Mouse (Mus musculus) stomach, postnatal 0 days (tissue): ENCODE data around the gene Tyk2. TPM values are rescaled to one million over a fixed set of nuclear protein-coding genes. Genes with fewer than 3 reads are reported as not detected.

Source experiments
- ATAC-seq: fragments of 200-750 bp; cut with Nextera tagmentation; 2 replicates; pipeline ENCODE4 v1.8.0; 2017; ENCODE audit not compliant: low FRiP score, low TSS enrichment
- DNase-seq: peaks from one replicate; pipeline ENCODE4 v3.0.0-alpha.2; 2016; ENCODE audit warnings: low spot score
- H3K27ac ChIP-seq: fragments of 300-500 bp; sonication (generic); replicated peaks from 2 replicates; pipeline ENCODE4 v1.5.1; 2014; ENCODE audit warnings: mild to moderate bottlenecking, control low read depth
- H3K27me3 ChIP-seq: fragments of 300-500 bp; sonication (generic); 2 replicates; pipeline ENCODE4 v1.6.1; 2014; ENCODE audit warnings: low read length; ENCODE audit not compliant: control insufficient read depth, insufficient read depth
- H3K36me3 ChIP-seq: fragments of 300-500 bp; sonication (generic); 2 replicates; pipeline ENCODE4 v1.6.1; 2014; ENCODE audit warnings: low read length, mixed read lengths; ENCODE audit not compliant: control insufficient read depth, insufficient read depth
- H3K4me1 ChIP-seq: fragments of 300-500 bp; sonication (generic); replicated peaks from 2 replicates; pipeline ENCODE4 v1.6.1; 2014; ENCODE audit warnings: antibody characterized with exemption; ENCODE audit not compliant: control insufficient read depth, insufficient read depth
- H3K4me2 ChIP-seq: fragments of 300-500 bp; sonication (generic); replicated peaks from 2 replicates; pipeline ENCODE4 v1.6.1; 2014; ENCODE audit warnings: low read depth, mild to moderate bottlenecking, control low read depth, moderate library complexity
- H3K4me3 ChIP-seq: fragments of 300-500 bp; sonication (generic); 2 replicates; pipeline ENCODE4 v1.5.1; 2014; ENCODE audit warnings: low read depth, low read length, control low read depth
- H3K9ac ChIP-seq: fragments of 300-500 bp; sonication (generic); 2 replicates; pipeline ENCODE4 v1.6.1; 2014; ENCODE audit warnings: mild to moderate bottlenecking, low read length, control low read depth, mixed read lengths
- H3K9me3 ChIP-seq: fragments of 300-500 bp; sonication (generic); 2 replicates; pipeline ENCODE4 v1.6.1; 2016; ENCODE audit warnings: low read length; ENCODE audit not compliant: control insufficient read depth
- CTCF ChIP-seq: IDR thresholded peaks from 2 replicates; pipeline ENCODE4 v1.5.1; 2016; ENCODE audit warnings: antibody characterized with exemption, low read depth, mild to moderate bottlenecking, moderate library complexity
- EP300 ChIP-seq: optimal IDR thresholded peaks from 2 replicates; pipeline ENCODE3; 2016; ENCODE audit warnings: antibody characterized with exemption
- WGBS: fragments of 180-500 bp; shearing (Covaris S2); extraction: QIAGEN DNeasy Blood & Tissue Kit; methylation state at CpG from one replicate; pipeline ENCODE4 v1.1.7; 2014; 5-methylcytosine and 5-hydroxymethylcytosine counted together
- polyA plus RNA-seq: library from polyadenylated mRNA; unstranded; fragments of >200 nt; fragmentation: Nextera tagmentation; extraction: Ambion mirVana; gene quantifications from 2 replicates; pipeline ENCODE4 v1.2.1, GENCODE M21; 2015

Gene Tyk2
- polyA plus RNA-seq, 1 experiment from 2014 or later: 6.8 TPM

DNA sequence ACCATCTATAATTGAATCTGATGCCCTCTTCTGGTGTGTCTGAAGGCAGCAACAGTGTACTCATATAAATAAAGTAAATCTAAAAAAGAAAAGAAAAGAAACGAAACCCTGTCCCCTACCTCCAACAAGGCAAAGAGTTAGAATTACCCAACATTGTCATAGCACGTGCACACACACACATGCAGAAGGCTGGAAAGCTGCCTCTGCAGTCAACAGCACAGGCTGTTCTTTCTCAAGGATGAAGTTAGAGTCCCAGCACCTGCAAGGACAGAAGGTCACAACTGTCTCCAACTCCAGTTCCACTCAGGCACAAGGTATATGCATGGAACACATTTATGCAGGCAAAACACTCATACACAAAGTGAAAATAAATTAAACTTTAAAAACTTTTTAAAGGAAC, 29.0 kb downstream of the Tyk2 start:
- H3K4me1 ChIP-seq: no peaks in the 10 kb centered on the region
- DNase-seq (no peak), ATAC-seq (no peak)
- WGBS: 81% methylated on average over 2 of the region's 2 CpGs
- H3K9ac ChIP-seq: no peak overlapping the region
- no peaks in the 10 kb centered on the region for H3K9me3 ChIP-seq
- H3K27me3 ChIP-seq: no peaks in the 10 kb centered on the region
- no peak overlapping the region for H3K4me2 ChIP-seq
- no peaks in the 10 kb centered on the region for H3K36me3 ChIP-seq
- TF ChIP-seq CTCF (no peak), EP300 (no peak)
- H3K4me3 ChIP-seq: no peak overlapping the region
- H3K27ac ChIP-seq: no peak overlapping the region

DNA sequence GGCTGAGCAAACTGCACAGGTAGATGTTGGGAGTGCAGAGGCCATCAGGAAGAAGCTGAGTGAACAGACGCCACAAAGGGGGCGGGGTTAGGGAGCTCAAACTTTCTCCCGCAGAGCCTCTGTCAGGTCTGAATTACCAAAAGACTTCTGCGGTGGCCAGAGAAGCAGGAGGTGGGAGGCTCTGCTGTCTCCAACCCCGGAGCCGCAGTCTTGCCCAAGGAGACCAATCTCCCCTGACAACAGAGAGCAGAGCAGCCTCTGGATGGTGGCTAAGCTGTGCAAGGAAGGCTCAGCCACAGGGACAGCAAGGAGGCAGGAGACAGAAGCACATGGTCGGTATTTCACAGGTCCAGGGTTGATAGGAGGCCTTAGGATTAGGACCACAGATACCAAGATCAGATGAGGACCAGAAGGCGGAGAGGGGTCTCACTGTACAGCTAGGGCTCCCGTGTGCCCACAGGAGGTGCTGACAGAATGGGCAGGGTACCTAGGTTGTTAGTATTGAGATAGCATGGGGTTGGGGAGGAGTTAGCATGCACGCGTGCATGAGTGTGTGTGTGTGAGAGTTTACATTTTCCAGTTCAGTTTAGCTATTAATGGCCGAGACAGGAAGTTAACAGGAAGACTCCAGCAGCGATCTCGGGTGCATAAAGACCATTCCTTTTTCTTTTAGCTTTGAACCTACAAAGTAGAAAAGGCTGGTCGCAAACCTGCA, 30.4 kb downstream of the Tyk2 start:
- no peak overlapping the region for H3K4me3 ChIP-seq
- no peak for TF ChIP-seq CTCF
- TF ChIP-seq EP300: no peak
- no peak for ATAC-seq
- no peaks in the 10 kb centered on the region for H3K27me3 ChIP-seq
- no peak for DNase-seq
- H3K9me3 ChIP-seq: no peaks in the 10 kb centered on the region
- H3K27ac ChIP-seq: no peak overlapping the region
- H3K36me3 ChIP-seq: no peaks in the 10 kb centered on the region
- WGBS: 35% methylated on average over 15 of the region's 15 CpGs
- H3K4me1 ChIP-seq: no peaks in the 10 kb centered on the region
- no peak overlapping the region; the same call in 1 of the 2 replicates for H3K9ac ChIP-seq
- H3K4me2 ChIP-seq: no peak overlapping the region

DNA sequence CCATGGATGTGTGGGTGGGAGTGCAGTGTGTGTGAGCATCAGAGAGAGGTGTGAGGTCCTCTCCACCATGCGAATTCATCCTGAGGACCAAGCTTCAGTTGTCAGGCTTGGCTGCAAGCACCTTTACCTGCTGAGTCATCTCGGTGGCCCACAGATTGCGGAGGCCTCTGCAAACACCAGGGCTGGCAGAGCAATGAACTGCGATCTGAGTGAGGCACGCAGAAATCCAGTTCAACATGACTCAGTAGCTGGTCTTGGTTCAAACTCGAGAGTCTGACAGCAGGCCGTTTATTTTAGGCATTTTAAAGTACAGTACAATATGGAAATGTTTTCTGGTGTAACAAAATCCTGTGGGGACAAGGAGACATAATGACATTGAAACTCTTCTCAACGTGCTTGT, 33.2 kb downstream of the Tyk2 start:
- Histone ChIP-seq H3K9me3 (no peaks in the 10 kb centered on the region), H3K27me3 (no peaks in the 10 kb centered on the region), H3K4me3 (no peak overlapping the region), H3K36me3 (no peaks in the 10 kb centered on the region), H3K27ac (no peak overlapping the region), H3K9ac (no peak overlapping the region), H3K4me1 (no peaks in the 10 kb centered on the region), H3K4me2 (no peak overlapping the region)
- TF ChIP-seq CTCF (no peak), EP300 (no peak)
- peak; percentile 82 for ATAC-seq
- DNase-seq: peak; percentile 76
- 48% methylated on average over 8 of the region's 8 CpGs for WGBS

DNA sequence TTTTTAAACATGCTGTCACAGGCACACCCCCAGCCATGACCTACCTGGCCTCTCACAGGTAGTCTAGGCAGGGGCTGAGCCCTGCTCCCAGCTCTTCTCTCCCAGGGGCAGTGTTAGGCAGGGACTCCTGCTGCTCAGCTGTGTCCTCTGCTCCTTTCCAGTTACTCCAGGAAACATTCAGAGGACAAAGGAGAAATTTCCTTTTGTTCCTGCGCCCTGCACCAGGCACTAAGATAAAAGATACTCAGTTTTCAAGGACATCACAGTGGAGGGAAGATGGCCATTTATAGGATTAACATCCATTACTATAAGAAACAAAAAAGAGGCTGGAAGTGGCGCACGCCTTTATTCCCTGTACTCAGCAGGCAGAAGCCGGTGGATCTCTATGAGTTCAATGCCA, 35.1 kb downstream of the Tyk2 start:
- no peak overlapping the region for H3K9ac ChIP-seq
- H3K27ac ChIP-seq: no peak overlapping the region
- no peaks in the 10 kb centered on the region for H3K36me3 ChIP-seq
- H3K9me3 ChIP-seq: no peaks in the 10 kb centered on the region
- H3K27me3 ChIP-seq: no peaks in the 10 kb centered on the region
- DNase-seq (no peak), ATAC-seq (no peak)
- H3K4me3 ChIP-seq: no peak overlapping the region
- TF ChIP-seq CTCF (no peak), EP300 (no peak)
- H3K4me1 ChIP-seq: no peaks in the 10 kb centered on the region
- no peak overlapping the region for H3K4me2 ChIP-seq
- 91% methylated on average over 4 of the region's 4 CpGs for WGBS

DNA sequence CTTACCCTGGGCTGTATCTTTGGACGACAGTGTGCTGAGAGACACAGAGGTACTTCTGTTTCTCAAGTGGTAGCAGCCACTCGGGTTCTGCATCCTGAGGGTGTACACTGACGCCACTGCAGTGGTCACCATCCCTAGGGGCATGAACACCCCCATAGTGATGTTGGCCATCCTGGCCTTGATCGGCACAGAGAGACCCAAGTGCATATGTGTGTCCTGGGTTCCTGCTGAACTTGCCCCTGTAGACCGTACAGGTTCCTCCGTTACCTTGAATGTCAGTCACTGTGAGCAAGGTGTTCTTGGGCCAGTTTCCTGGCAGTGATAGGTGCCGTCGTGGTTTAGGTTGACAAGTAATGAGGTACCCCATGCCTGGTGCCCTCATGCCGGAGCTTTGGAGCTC, 37.6 kb downstream of the Tyk2 start:
- Histone ChIP-seq H3K36me3 (0 out of 2 replicates have a peak, but pooled peaks cover 1% of the 10 kb centered on the region), H3K4me3 (no peak overlapping the region), H3K4me2 (no peak overlapping the region), H3K27ac (no peak overlapping the region), H3K9me3 (no peaks in the 10 kb centered on the region), H3K27me3 (no peaks in the 10 kb centered on the region), H3K9ac (no peak overlapping the region), H3K4me1 (no peaks in the 10 kb centered on the region)
- ATAC-seq: no peak
- WGBS: 90% methylated on average over 9 of the region's 9 CpGs
- TF ChIP-seq CTCF (no peak), EP300 (no peak)
- DNase-seq: no peak

DNA sequence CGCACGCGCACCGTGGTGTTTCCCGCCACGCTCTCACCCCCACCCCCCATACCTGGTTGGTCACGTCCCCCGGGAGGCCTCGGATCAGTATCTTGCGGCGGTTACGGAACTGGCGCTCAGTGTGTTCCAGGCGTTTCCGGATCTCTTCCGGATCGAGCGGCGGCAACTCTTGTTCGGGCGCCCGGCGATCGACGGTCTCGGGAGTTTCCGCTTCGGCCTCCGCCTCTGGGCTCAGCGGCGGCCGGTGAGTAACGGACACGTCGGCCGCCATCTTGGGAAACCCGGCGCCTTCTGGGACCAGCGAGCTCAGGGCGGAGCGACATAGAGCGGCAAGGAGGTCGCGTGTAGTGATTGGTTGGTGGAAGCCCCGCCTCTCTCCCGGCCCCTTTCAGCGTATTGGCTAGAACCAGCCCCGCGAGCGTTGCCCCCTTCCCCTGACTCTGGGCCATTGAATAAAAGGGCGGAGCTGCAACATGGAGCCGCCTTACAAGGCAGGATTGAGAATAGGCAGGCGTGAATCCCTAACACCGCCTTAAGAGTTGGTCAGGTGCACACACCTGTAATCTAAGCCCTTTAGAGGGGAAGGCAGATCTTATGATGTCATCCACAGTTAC, 39.2 kb downstream of the Tyk2 start, which contains the start of the genes Gm38431 and Raver1:
Gm38431 (minus strand) TSS at position 291 of the 614 bp plus-strand sequence.
Raver1 (minus strand) TSS at position 302 of the 614 bp plus-strand sequence.
- Histone ChIP-seq H3K4me1 (no peaks in the 10 kb centered on the region), H3K4me3 (peak within 1 kb of the TSS; percentile 76), H3K9ac (peak within 1 kb of the TSS; percentile 79), H3K4me2 (peak within 1 kb of the TSS; percentile 69), H3K27ac (peak within 1 kb of the TSS; percentile 84), H3K27me3 (no peaks in the 10 kb centered on the region), H3K9me3 (no peaks in the 10 kb centered on the region), H3K36me3 (peaks cover 7% of the 10 kb centered on the region; the same call in 1 of the 2 replicates)
- DNase-seq (peak; percentile 99), ATAC-seq (peak; percentile 99)
- TF ChIP-seq EP300 (no peak), CTCF (no peak)
- under 1% methylated on average over 54 of the region's 54 CpGs for WGBS
